Mouse (Mus musculus): ENCODE results near the gene Lrba.

DNA sequence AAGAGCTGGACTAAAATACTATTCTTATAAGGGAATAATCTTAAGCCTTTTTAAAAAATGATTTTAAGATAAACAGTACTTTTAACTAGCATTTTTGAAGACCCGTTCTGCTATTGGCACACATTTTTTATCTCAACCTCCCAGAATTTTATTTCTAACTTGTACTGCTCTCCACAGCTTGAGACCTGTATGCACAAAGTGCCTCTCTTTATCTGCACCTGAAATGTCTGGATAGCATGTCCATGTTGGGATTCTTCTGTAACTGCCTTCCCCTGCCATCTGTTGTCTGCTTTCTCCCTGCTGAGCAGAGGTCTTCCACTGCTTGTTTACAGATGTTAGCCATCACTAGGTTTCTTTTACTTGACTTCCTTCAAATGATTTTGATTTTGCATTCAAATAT is 202.3 kb downstream of the Lrba start:
- TF ChIP-seq CTCF (IDR thresholded peaks at IDR 0.05; ENCODE audit: low read depth) (no peak), EP300 (IDR thresholded peaks at IDR 0.05; ENCODE audit: low read depth) (no peak)

Data from heart, postnatal 0 days (tissue).